Mouse (Mus musculus): ENCODE results near the gene Gm21394. TPM values are rescaled to one million over a fixed set of nuclear protein-coding genes. Genes with fewer than 3 reads are reported as not detected.

The Gm21394 gene
- polyA plus RNA-seq (2015; fragmentation: Nextera tagmentation; extraction: Ambion mirVana) = not detected in 2 replicates

DNA sequence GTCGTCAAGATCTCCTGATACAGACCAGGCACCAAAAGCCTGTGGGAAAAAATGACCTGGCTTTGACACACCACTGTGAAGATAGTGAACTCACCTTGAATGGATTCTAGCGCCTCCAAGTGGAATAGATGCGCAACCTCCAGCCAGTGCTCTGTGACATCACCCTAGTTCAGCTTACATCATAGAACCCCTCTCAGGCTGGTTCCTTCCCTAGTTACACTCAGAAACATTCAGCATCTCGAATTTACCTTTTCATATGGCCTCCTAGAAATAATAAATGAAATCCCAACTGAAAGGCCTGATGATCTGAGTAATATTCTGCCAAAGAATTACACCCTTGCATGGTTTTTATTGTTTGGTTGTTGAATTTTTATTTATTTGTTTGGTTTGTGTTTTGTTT lies at the start of gene Gm21394:
TSS of gene Gm21394 (minus strand) at position 101 of the 400 bp plus-strand sequence.

Other genes starting within 250 kb of the Gm21394 start
- gene Gm21409, start 181.8 kb upstream of the Gm21394 start, polyA plus RNA-seq (2015; fragmentation: Nextera tagmentation; extraction: Ambion mirVana) = not detected in 2 replicates

Data from neural tube, postnatal 0 days (tissue).